Mouse (Mus musculus) heart, adult 2 months (tissue): ENCODE measurements at regions not wholly inside any gene's neighbourhood (a gene's known extent, or its start where the extent isn't known, plus 50 kb on each side); places are given as distances from the start of the nearest gene placed in this dataset.

ENCODE experiments used
- DNase-seq, 2 experiments: peaks; one replicate each; pipeline ENCODE4 v3.0.0; 2021
- H3K27ac ChIP-seq: fragments of 200-600 bp; 2 replicates; pipeline ENCODE4 v1.8.1; 2022
- H3K27me3 ChIP-seq: fragments of 200-500 bp; 2 replicates; pipeline ENCODE4 v1.6.1; 2012; ENCODE audit warnings: mild to moderate bottlenecking, low read length, inconsistent platforms, mixed read lengths; ENCODE audit not compliant: control insufficient read depth, insufficient read depth
- H3K36me3 ChIP-seq: fragments of 200-500 bp; 2 replicates; pipeline ENCODE4 v1.6.1; 2012; ENCODE audit warnings: low read length, inconsistent platforms; ENCODE audit not compliant: control insufficient read depth, insufficient read depth
- H3K4me1 ChIP-seq: fragments of 200-500 bp; 2 replicates; pipeline ENCODE4 v1.6.1; 2011; ENCODE audit warnings: low read length; ENCODE audit not compliant: control insufficient read depth, insufficient read depth
- H3K4me3 ChIP-seq: fragments of 200-600 bp; 2 replicates; pipeline ENCODE4 v1.8.1; 2022
- H3K79me2 ChIP-seq: fragments of 200-500 bp; replicated peaks from 2 replicates; pipeline ENCODE4 v1.6.1; 2012; ENCODE audit warnings: mild to moderate bottlenecking, inconsistent platforms, low read length, moderate library complexity, mixed read lengths; ENCODE audit not compliant: control insufficient read depth, insufficient read depth
- H3K9ac ChIP-seq: fragments of 200-500 bp; 2 replicates; pipeline ENCODE4 v1.6.1; 2012; ENCODE audit warnings: low read depth, mild to moderate bottlenecking, control low read depth, inconsistent platforms, low read length, mixed read lengths
- CTCF ChIP-seq: fragments of 200-600 bp; IDR thresholded peaks from 2 replicates; pipeline ENCODE4 v1.8.1; 2022; ENCODE audit warnings: antibody characterized with exemption, mild to moderate bottlenecking, moderate library complexity
- EP300 ChIP-seq: fragments of 200-500 bp; IDR thresholded peaks from 2 replicates; pipeline ENCODE4 v1.6.1; 2011; ENCODE audit warnings: low read depth, low read length, control low read depth; ENCODE audit not compliant: insufficient read depth
- POLR2A ChIP-seq: fragments of 200-500 bp; IDR thresholded peaks from 2 replicates; pipeline ENCODE4 v1.6.1; 2011; ENCODE audit warnings: mild to moderate bottlenecking, low read depth, low read length, control low read depth; ENCODE audit not compliant: insufficient read depth
- WGBS: fragments of 180-500 bp; shearing (Covaris S2); methylation state at CpG from one replicate; pipeline ENCODE4 v1.1.7; 2018; 5-methylcytosine and 5-hydroxymethylcytosine counted together
- intact Hi-C: fragments of 180-260 bp; cut with DNase I; formaldehyde crosslinking; loops from one replicate; pipeline ENCODE4 v1.15.1; 2025

- no peak for DNase-seq
- H3K4me1 ChIP-seq, result no peaks in the 10 kb centered on the region
- 73% methylated on average over 2 of the region's 2 CpGs for WGBS
- intact Hi-C loops, result no loop called here
- no peaks in the 10 kb centered on the region for H3K36me3 ChIP-seq
- no peaks in the 10 kb centered on the region for H3K27me3 ChIP-seq
- H3K79me2 ChIP-seq, result no peaks in the 10 kb centered on the region
- no peak overlapping the region for H3K4me3 ChIP-seq
- no peak overlapping the region for H3K9ac ChIP-seq
- H3K27ac ChIP-seq, result no peak overlapping the region
- TF ChIP-seq POLR2A, result no peak
Observed at GRCm38 (mm10) chr2:136617138-136617537, 96.1 kb upstream of the Snap25 start.

- H3K4me3 ChIP-seq, result no peak overlapping the region
- H3K27me3 ChIP-seq, result no peaks in the 10 kb centered on the region
- TF ChIP-seq CTCF (no peak), POLR2A (no peak), EP300 (no peak)
- intact Hi-C loops, result no loop called here
- no peaks in the 10 kb centered on the region for H3K36me3 ChIP-seq
- H3K79me2 ChIP-seq, result no peaks in the 10 kb centered on the region
- 48% methylated on average over 2 of the region's 2 CpGs for WGBS
- no peak overlapping the region for H3K27ac ChIP-seq
- H3K9ac ChIP-seq, result no peak overlapping the region
- no peak for DNase-seq
- no peaks in the 10 kb centered on the region for H3K4me1 ChIP-seq
Observed at GRCm38 (mm10) chr2:136618114-136618513, 95.1 kb upstream of the Snap25 start.

DNA sequence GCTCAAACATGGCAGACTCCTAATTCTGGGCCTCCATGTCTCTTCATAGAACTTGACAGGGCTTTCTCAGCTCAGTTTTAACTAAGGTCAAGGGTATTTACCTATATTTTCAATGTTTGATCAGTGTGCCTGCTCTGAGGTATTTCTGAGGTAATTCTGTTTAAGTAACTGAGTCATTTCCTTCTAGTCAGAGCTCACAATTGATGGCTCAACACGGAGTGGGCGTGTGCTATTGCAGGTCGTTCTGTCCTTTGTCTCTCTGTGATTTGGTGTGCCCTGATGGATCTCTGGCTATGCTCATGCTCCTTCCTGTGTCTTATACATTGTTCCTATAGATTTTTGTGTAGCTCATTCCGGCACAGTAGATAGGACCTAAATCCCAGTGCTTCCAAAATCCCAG lies 92.9 kb upstream of the Snap25 start:
- H3K9ac ChIP-seq, result no peak overlapping the region
- WGBS, result 57% methylated on average over 4 of the region's 4 CpGs
- no peak for DNase-seq
- no peak overlapping the region for H3K27ac ChIP-seq
- H3K27me3 ChIP-seq, result no peaks in the 10 kb centered on the region
- intact Hi-C loops, result no loop called here
- TF ChIP-seq POLR2A, result no peak
- no peak for TF ChIP-seq CTCF
- TF ChIP-seq EP300, result no peak
- no peak overlapping the region for H3K4me3 ChIP-seq
- no peaks in the 10 kb centered on the region for H3K36me3 ChIP-seq
- H3K79me2 ChIP-seq, result no peaks in the 10 kb centered on the region
- H3K4me1 ChIP-seq, result no peaks in the 10 kb centered on the region

- no peaks in the 10 kb centered on the region for H3K4me1 ChIP-seq
- no peak overlapping the region for H3K4me3 ChIP-seq
- no peak overlapping the region for H3K27ac ChIP-seq
- no peaks in the 10 kb centered on the region for H3K36me3 ChIP-seq
- 85% methylated on average over 4 of the region's 4 CpGs for WGBS
- H3K9ac ChIP-seq, result no peak overlapping the region
- no peaks in the 10 kb centered on the region for H3K27me3 ChIP-seq
- TF ChIP-seq POLR2A (no peak), EP300 (no peak), CTCF (no peak)
- no peaks in the 10 kb centered on the region for H3K79me2 ChIP-seq
- no peak for DNase-seq
- intact Hi-C loops, result no loop called here
Observed at GRCm38 (mm10) chr2:136620969-136621368, 92.3 kb upstream of the Snap25 start.

- H3K36me3 ChIP-seq, result no peaks in the 10 kb centered on the region
- no peak overlapping the region for H3K4me3 ChIP-seq
- no peaks in the 10 kb centered on the region for H3K4me1 ChIP-seq
- no peak overlapping the region for H3K9ac ChIP-seq
- no peak for DNase-seq
- no peak for TF ChIP-seq CTCF
- TF ChIP-seq EP300, result no peak
- no peak for TF ChIP-seq POLR2A
- no peaks in the 10 kb centered on the region for H3K27me3 ChIP-seq
- intact Hi-C loops, result no loop called here
- WGBS, result 52% methylated on average over 5 of the region's 5 CpGs
- no peak overlapping the region for H3K27ac ChIP-seq
- H3K79me2 ChIP-seq, result no peaks in the 10 kb centered on the region
Observed at GRCm38 (mm10) chr2:136623808-136624489, 89.3 kb upstream of the Snap25 start.

DNA sequence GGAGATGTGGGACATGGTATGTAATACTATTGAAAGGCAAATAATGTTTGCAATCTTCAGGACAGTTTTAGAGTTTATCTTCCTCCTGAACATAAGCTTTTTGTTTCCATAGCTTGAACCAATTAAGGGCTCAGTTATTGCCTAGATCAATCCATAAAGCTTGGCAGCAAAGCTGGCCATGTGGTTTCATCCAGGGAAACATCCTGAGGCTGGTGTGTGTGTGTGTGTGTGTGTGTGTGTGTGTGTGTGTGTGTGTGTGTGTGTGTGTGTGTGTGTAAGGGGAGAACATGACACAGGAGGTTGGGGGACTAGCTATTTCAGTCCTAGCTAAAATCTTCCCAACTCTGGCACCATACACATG lies 88.8 kb upstream of the Snap25 start:
- no peak for DNase-seq
- Histone ChIP-seq H3K27ac (no peak overlapping the region), H3K27me3 (no peaks in the 10 kb centered on the region), H3K9ac (no peak overlapping the region), H3K36me3 (no peaks in the 10 kb centered on the region), H3K4me1 (no peaks in the 10 kb centered on the region), H3K79me2 (no peaks in the 10 kb centered on the region), H3K4me3 (no peak overlapping the region)
- intact Hi-C loops, result no loop called here
- TF ChIP-seq EP300, result no peak
- no peak for TF ChIP-seq POLR2A
- TF ChIP-seq CTCF, result no peak
